Mouse (Mus musculus) small intestine, adult 10 weeks (tissue): ENCODE measurements around the gene Nrxn2. TPM values are rescaled to one million over a fixed set of nuclear protein-coding genes. Genes with fewer than 3 reads are reported as not detected.

ENCODE experiments used
- polyA plus RNA-seq: library from polyadenylated mRNA; stranded (reverse); fragments of 350-450 nt; fragmentation: Illumina TruSeq; extraction: RNeasy Lipid Tissue Mini Kit (QIAGEN cat#74804); gene quantifications from one replicate; pipeline ENCODE4 v1.2.3, GENCODE M21; 2014; ENCODE audit warnings: low replicate concordance

Gene Nrxn2
- polyA plus RNA-seq, result not detected

GRCm38 (mm10) chr19:6418233-6418879, at the start of gene Nrxn2:
Gene Nrxn2, plus strand, starts transcription at chr19:6418731.

GRCm38 (mm10) chr19:6384128-6384527, 34.4 kb upstream of the Nrxn2 start, which contains the start of gene Pygm:
Gene Pygm, plus strand, starts transcription at chr19:6384399.

GRCm38 (mm10) chr19:6399285-6400095, 19.0 kb upstream of the Nrxn2 start, which contains the start of gene Rasgrp2:
Gene Rasgrp2, plus strand, starts transcription at chr19:6399340.

GRCm38 (mm10) chr19:6542367-6543034, 124.0 kb downstream of the Nrxn2 start, which contains the start of gene Slc22a12:
Gene Slc22a12, minus strand, starts transcription at chr19:6543032.

Other genes starting within 250 kb of the Nrxn2 start
- 0.37 TPM for gene Majin, start 234.3 kb upstream of the Nrxn2 start, polyA plus RNA-seq
- gene Gpha2, start 192.4 kb upstream of the Nrxn2 start, polyA plus RNA-seq, result not detected
- gene Ppp2r5b, start 182.9 kb upstream of the Nrxn2 start, polyA plus RNA-seq, result 0.30 TPM
- gene Atg2a, start 177.1 kb upstream of the Nrxn2 start, polyA plus RNA-seq, result 0.07 TPM
- gene Ehd1, start 142.0 kb upstream of the Nrxn2 start, polyA plus RNA-seq, result 22.8 TPM
- 4.0 TPM for gene Cdc42bpg, start 112.3 kb upstream of the Nrxn2 start, polyA plus RNA-seq
- 3.2 TPM for gene Men1, start 83.8 kb upstream of the Nrxn2 start, polyA plus RNA-seq
- 3.2 TPM for gene Map4k2, start 77.6 kb upstream of the Nrxn2 start, polyA plus RNA-seq
- 86.9 TPM for gene Sf1, start 55.0 kb upstream of the Nrxn2 start, polyA plus RNA-seq
- 1.0 TPM for gene Pygm, start 34.3 kb upstream of the Nrxn2 start, polyA plus RNA-seq
- gene Rasgrp2, start 19.4 kb upstream of the Nrxn2 start, polyA plus RNA-seq, result 1.2 TPM
- gene Slc22a12, start 124.3 kb downstream of the Nrxn2 start, polyA plus RNA-seq, result not detected